ENCODE assay signal across 9 mouse cellular contexts in genomic region chr4:136548381-136548801, GRCm38 (mm10). TPM values are rescaled to one million over a fixed set of nuclear protein-coding genes. Genes with fewer than 3 reads are reported as not detected.
DNase-seq lines count a peak whose midpoint lies in the region; ATAC-seq lines count a peak whose summit lies in the region.
"Had no signal": no experiment of that assay in that cellular context is flagged by ENCODE, and none has a peak within 500 bp of the region (broad histone marks: within the 10 kb centered on the region; RNA-seq: fewer than 3 reads in every experiment).

No protein-coding gene starts in this region.

- H3K9me3 ChIP-seq in midbrain, embryonic 12.5 days, result no peaks in the 10 kb centered on the region
- no peaks in the 10 kb centered on the region for H3K9me3 ChIP-seq in midbrain, embryonic 10.5 days (replicated peaks)
- H3K9me3 ChIP-seq in forebrain, embryonic 16.5 days (ENCODE audit: control insufficient read depth, low read length), result no peaks in the 10 kb centered on the region
- no peaks in the 10 kb centered on the region for H3K9me3 ChIP-seq in midbrain, embryonic 14.5 days (ENCODE audit: control insufficient read depth, low read length)

- peaks cover 98% of the 10 kb centered on the region for H3K36me3 ChIP-seq in midbrain, embryonic 12.5 days
- H3K36me3 ChIP-seq in midbrain, embryonic 10.5 days, result peaks cover 100% of the 10 kb centered on the region
- peaks cover 40% of the 10 kb centered on the region for H3K36me3 ChIP-seq in forebrain, embryonic 16.5 days (ENCODE audit: control insufficient read depth, insufficient read depth)
- peaks cover 93% of the 10 kb centered on the region for H3K36me3 ChIP-seq in midbrain, embryonic 14.5 days (ENCODE audit: control insufficient read depth, insufficient read depth, low read length)

- intact Hi-C loops in heart, postnatal 25 days (cut with DNase I), result no loop called here

- H3K9ac ChIP-seq in midbrain, embryonic 12.5 days (replicated peaks), result no peak overlapping the region
- H3K9ac ChIP-seq in forebrain, embryonic 16.5 days (replicated peaks; ENCODE audit: low read depth, low read length), result no peak overlapping the region
- no peak overlapping the region for H3K9ac ChIP-seq in midbrain, embryonic 14.5 days (replicated peaks; ENCODE audit: low read length)

- H3K27me3 ChIP-seq in midbrain, embryonic 12.5 days, result no peaks in the 10 kb centered on the region
- H3K27me3 ChIP-seq in midbrain, embryonic 10.5 days (ENCODE audit: low read depth, poor library complexity, severe bottlenecking), result no peaks in the 10 kb centered on the region
- no peaks in the 10 kb centered on the region for H3K27me3 ChIP-seq in forebrain, embryonic 16.5 days (replicated peaks; ENCODE audit: control insufficient read depth, insufficient read depth, low read length)
- H3K27me3 ChIP-seq in midbrain, embryonic 14.5 days (ENCODE audit: control insufficient read depth, insufficient read depth, low read length), result no peaks in the 10 kb centered on the region

- no peak overlapping the region for H3K4me3 ChIP-seq in midbrain, embryonic 12.5 days
- H3K4me3 ChIP-seq in midbrain, embryonic 10.5 days, result no peak overlapping the region
- H3K4me3 ChIP-seq in forebrain, embryonic 16.5 days (replicated peaks; ENCODE audit: low read length), result no peak overlapping the region
- H3K4me3 ChIP-seq in midbrain, embryonic 14.5 days (replicated peaks; ENCODE audit: low read depth, low read length), result no peak overlapping the region

- 50% methylated on average over 1 of the region's 1 CpGs for WGBS in midbrain, embryonic 12.5 days
- 70% methylated on average over 1 of the region's 1 CpGs for WGBS in midbrain, embryonic 10.5 days
- 5% methylated on average over 1 of the region's 1 CpGs for WGBS in forebrain, embryonic 16.5 days
- 78% methylated on average over 1 of the region's 1 CpGs for WGBS in midbrain, embryonic 14.5 days

- no peak overlapping the region for H3K4me2 ChIP-seq in midbrain, embryonic 12.5 days (replicated peaks)
- no peak overlapping the region for H3K4me2 ChIP-seq in forebrain, embryonic 16.5 days (ENCODE audit: low read length)
- no peak overlapping the region for H3K4me2 ChIP-seq in midbrain, embryonic 14.5 days (ENCODE audit: low read length)

- peak overlapping the region; percentile 32; the same call in 1 of the 2 replicates for H3K27ac ChIP-seq in midbrain, embryonic 12.5 days (replicated peaks)
- no peak overlapping the region for H3K27ac ChIP-seq in midbrain, embryonic 10.5 days (replicated peaks)
- H3K27ac ChIP-seq in forebrain, embryonic 16.5 days (ENCODE audit: low read length), result peak overlapping the region; percentile 51
- H3K27ac ChIP-seq in midbrain, embryonic 14.5 days (replicated peaks; ENCODE audit: low read depth, low read length), result peak overlapping the region; percentile 42
- H3K27ac ChIP-seq: macrophage had no signal

- peaks cover 11% of the 10 kb centered on the region for H3K4me1 ChIP-seq in midbrain, embryonic 12.5 days
- H3K4me1 ChIP-seq in midbrain, embryonic 10.5 days, result peaks cover 10% of the 10 kb centered on the region
- peaks cover 14% of the 10 kb centered on the region for H3K4me1 ChIP-seq in forebrain, embryonic 16.5 days (replicated peaks; ENCODE audit: control insufficient read depth, insufficient read depth, low read length)
- no peaks in the 10 kb centered on the region for H3K4me1 ChIP-seq in midbrain, embryonic 14.5 days (ENCODE audit: control insufficient read depth, insufficient read depth, low read length)

- peak; percentile 87 for DNase-seq in heart, adult 11 months
- DNase-seq in heart, postnatal 25 days (ENCODE audit: low spot score), result no peak
- no peak for DNase-seq in midbrain, embryonic 10.5 days (ENCODE audit: low spot score)
- peak; percentile 42 for DNase-seq in midbrain, embryonic 14.5 days
- no peak for DNase-seq in embryo, embryonic 10.5 days (ENCODE audit: low spot score)
- no peak for DNase-seq in c-Kit-positive CD71-positive TER-119-positive erythroid progenitor cells, embryonic 14.5 days (ENCODE audit: low spot score)

- no peak for ATAC-seq in midbrain, embryonic 12.5 days (ENCODE audit: low FRiP score, low read depth)
- peak; percentile 50; the same call in 1 of the 2 replicates for ATAC-seq in forebrain, embryonic 16.5 days
- ATAC-seq in midbrain, embryonic 14.5 days (ENCODE audit: low FRiP score, low TSS enrichment), result no peak

RNA-seq across cellular contexts. Expression of gene Kdm1a, which starts 54.1 kb away (rescaled TPM):
- 10 to 100 TPM; 28.9 to 31.9 TPM for total RNA-seq in heart, postnatal 25 days (2021)
- polyA plus RNA-seq in midbrain, embryonic 12.5 days (2016; fragmentation: Nextera tagmentation; extraction: Ambion mirVana), result 113 and 128 TPM in 2 replicates
- polyA plus RNA-seq in midbrain, embryonic 10.5 days (2016; fragmentation: Nextera tagmentation; extraction: Ambion mirVana), result 51.4 and 55.2 TPM in 2 replicates
- polyA plus RNA-seq in forebrain, embryonic 16.5 days (2015; fragmentation: Nextera tagmentation; extraction: Ambion mirVana), result 82.2 and 87.4 TPM in 2 replicates
- 105 and 116 TPM in 2 replicates for polyA plus RNA-seq in midbrain, embryonic 14.5 days (2014; fragmentation: Nextera tagmentation; extraction: Ambion mirVana)

Comparison
In these comparisons a context has a peak if more than half of its experiments do, and no peak if none do; other contexts are left out.
1. DNase-seq: peak in heart, adult 11 months (single experiment) and midbrain, embryonic 14.5 days (single experiment); none in heart, postnatal 25 days (single experiment), midbrain, embryonic 10.5 days (single experiment), embryo, embryonic 10.5 days (single experiment) and c-Kit-positive CD71-positive TER-119-positive erythroid progenitor cells, embryonic 14.5 days (single experiment).